Mouse (Mus musculus): ENCODE measurements around the gene Vmp1.

- no peak for TF ChIP-seq GATA1 (IDR thresholded peaks at IDR 0.05; ENCODE audit: low read length)
- no peak for TF ChIP-seq TAL1 (IDR thresholded peaks at IDR 0.05; ENCODE audit: low read length)
These were observed 1.7 kb upstream of the Vmp1 start for GRCm38 (mm10) chr11:86685366-86685765.

All from erythroblast, embryonic 14.5 days (primary cell).